Mouse (Mus musculus) midbrain, embryonic 12.5 days (tissue): ENCODE data around the gene Pusl1. TPM values are rescaled to one million over a fixed set of nuclear protein-coding genes. Genes with fewer than 3 reads are reported as not detected.

Experiments used
- ATAC-seq: fragments of 200-750 bp; cut with Nextera tagmentation; 2 replicates; pipeline ENCODE4 v1.8.0; 2017; ENCODE audit warnings: low read depth, moderate TSS enrichment, moderate library complexity; ENCODE audit not compliant: low FRiP score
- H3K27ac ChIP-seq: fragments of 300-500 bp; sonication (generic); replicated peaks from 2 replicates; pipeline ENCODE4 v1.5.1; 2016; ENCODE audit warnings: mild to moderate bottlenecking
- H3K27me3 ChIP-seq: fragments of 300-500 bp; sonication (generic); 2 replicates; pipeline ENCODE4 v1.6.1; 2016; ENCODE audit warnings: mild to moderate bottlenecking
- H3K36me3 ChIP-seq: fragments of 300-500 bp; sonication (generic); 2 replicates; pipeline ENCODE4 v1.6.1; 2016
- H3K4me1 ChIP-seq: fragments of 300-500 bp; sonication (generic); 2 replicates; pipeline ENCODE4 v1.6.1; 2016
- H3K4me2 ChIP-seq: fragments of 300-500 bp; sonication (generic); replicated peaks from 2 replicates; pipeline ENCODE4 v1.6.1; 2016; ENCODE audit warnings: mild to moderate bottlenecking, moderate library complexity
- H3K4me3 ChIP-seq: fragments of 300-500 bp; sonication (generic); 2 replicates; pipeline ENCODE4 v1.5.1; 2016; ENCODE audit warnings: mild to moderate bottlenecking
- H3K9ac ChIP-seq: fragments of 300-500 bp; sonication (generic); replicated peaks from 2 replicates; pipeline ENCODE4 v1.6.1; 2016; ENCODE audit warnings: mild to moderate bottlenecking, moderate library complexity
- H3K9me3 ChIP-seq: fragments of 300-500 bp; sonication (generic); 2 replicates; pipeline ENCODE4 v1.6.1; 2016; ENCODE audit warnings: mild to moderate bottlenecking
- WGBS: fragments of 180-500 bp; shearing (Covaris S2); methylation state at CpG from one replicate; pipeline ENCODE4 v1.1.7; 2016; 5-methylcytosine and 5-hydroxymethylcytosine counted together
- polyA plus RNA-seq: library from polyadenylated mRNA; unstranded; fragments of >200 nt; fragmentation: Nextera tagmentation; extraction: Ambion mirVana; gene quantifications from 2 replicates; pipeline ENCODE4 v1.2.1, GENCODE M21; 2016

Pusl1 gene
- polyA plus RNA-seq, 1 experiment from 2014 or later, result 51.9 TPM

DNA sequence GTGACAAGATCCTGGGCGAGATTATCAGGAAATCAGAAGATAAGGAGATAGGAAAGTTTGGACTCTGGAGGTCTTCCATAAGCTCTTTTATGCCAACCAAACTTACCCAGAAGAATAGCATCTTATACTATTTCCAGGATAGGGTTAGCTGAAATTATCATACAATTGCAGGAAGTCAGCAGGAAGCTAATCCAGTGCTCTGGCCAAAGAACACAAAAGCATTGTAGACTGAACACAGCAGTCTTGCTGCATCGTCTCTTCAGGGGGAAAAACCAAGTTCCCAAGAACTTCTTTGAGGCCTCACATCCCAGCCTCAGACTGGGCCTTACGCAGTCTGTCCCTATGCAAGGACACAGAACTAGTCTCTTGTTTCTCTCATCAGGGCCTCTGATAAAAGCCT is 8.0 kb downstream of the Pusl1 start:
- no peak for ATAC-seq
- Histone ChIP-seq H3K4me2 (no peak overlapping the region), H3K27me3 (no peaks in the 10 kb centered on the region), H3K4me3 (no peak overlapping the region), H3K36me3 (peaks cover 60% of the 10 kb centered on the region), H3K4me1 (no peaks in the 10 kb centered on the region), H3K9me3 (no peaks in the 10 kb centered on the region), H3K9ac (no peak overlapping the region), H3K27ac (no peak overlapping the region)
- WGBS, result 88% methylated on average over 3 of the region's 3 CpGs

DNA sequence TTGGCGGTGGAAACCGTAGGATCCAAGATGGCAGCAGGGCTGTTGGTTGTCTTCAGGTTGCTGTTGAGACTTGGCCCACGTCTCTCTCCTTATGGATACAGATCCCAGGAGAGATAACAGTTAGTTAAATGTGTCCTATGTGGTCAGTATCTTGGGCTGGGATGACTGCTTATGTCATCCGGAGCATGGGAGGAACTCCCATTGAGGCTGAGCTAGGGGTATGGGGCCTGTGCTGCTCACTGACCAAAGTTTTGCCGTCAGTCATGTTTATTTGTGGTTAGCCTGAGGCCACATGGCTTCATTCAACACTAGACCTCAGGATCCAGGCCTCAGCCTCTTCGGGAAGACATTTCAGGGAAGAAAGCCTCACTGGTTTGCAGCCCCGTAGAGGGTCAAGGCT is 20.2 kb downstream of the Pusl1 start:
- Histone ChIP-seq H3K9ac (no peak overlapping the region), H3K4me1 (peaks cover 28% of the 10 kb centered on the region), H3K9me3 (no peaks in the 10 kb centered on the region), H3K27me3 (no peaks in the 10 kb centered on the region), H3K4me2 (no peak overlapping the region), H3K4me3 (no peak overlapping the region), H3K27ac (no peak overlapping the region), H3K36me3 (peaks cover 48% of the 10 kb centered on the region)
- no peak for ATAC-seq
- 97% methylated on average over 7 of the region's 7 CpGs for WGBS

DNA sequence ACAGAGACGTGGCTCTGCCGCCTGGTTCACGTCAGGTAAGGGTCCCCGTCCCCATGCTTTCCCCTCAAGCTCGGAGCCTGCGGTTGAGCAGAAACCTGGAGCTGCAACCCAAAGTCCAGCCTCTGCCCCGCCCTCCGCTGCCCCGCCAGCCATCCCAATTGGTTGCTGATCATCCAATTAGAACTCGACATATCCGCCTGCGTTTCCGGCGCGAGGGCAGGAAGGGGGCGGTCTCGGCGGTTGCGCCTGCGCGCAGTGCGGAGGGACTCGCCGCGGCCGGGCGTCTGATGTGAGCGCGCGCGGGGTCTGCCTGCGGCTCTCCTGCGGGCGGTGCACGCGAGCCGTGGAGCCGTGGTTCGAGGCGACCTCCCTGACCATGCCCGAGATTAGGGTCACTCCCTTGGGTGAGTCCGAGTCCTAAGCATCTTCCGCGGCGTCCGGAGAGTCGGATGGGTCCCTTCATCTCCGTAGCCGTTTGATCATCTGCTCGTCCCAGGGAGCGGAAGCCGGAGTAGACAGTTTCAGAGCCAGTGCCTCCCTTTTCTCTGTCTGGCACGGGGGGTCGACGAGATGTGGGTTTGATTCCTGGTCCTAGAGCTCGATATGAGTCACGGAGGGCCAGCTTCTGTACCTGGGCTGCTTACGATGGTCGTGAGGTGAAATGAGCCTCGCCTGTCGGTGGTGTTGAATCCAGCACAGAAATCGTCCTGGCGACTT is 22.1 kb downstream of the Pusl1 start, which contains the start of the genes Cptp and Ints11:
Gene Cptp, minus strand, starts transcription at position 124 of the 717 bp plus-strand sequence.
Gene Ints11, plus strand, starts transcription at position 230 of the 717 bp plus-strand sequence.
- under 1% methylated on average over 63 of the region's 63 CpGs for WGBS
- peak within 1 kb of the TSS; percentile 58 for H3K27ac ChIP-seq
- peaks cover 28% of the 10 kb centered on the region for H3K4me1 ChIP-seq
- peak within 1 kb of the TSS; percentile 73 for H3K4me3 ChIP-seq
- no peaks in the 10 kb centered on the region for H3K27me3 ChIP-seq
- no peaks in the 10 kb centered on the region for H3K9me3 ChIP-seq
- H3K4me2 ChIP-seq, result peak within 1 kb of the TSS; percentile 97
- ATAC-seq, result peak; percentile 98
- H3K36me3 ChIP-seq, result peaks cover 48% of the 10 kb centered on the region
- peak within 1 kb of the TSS; percentile 82 for H3K9ac ChIP-seq

DNA sequence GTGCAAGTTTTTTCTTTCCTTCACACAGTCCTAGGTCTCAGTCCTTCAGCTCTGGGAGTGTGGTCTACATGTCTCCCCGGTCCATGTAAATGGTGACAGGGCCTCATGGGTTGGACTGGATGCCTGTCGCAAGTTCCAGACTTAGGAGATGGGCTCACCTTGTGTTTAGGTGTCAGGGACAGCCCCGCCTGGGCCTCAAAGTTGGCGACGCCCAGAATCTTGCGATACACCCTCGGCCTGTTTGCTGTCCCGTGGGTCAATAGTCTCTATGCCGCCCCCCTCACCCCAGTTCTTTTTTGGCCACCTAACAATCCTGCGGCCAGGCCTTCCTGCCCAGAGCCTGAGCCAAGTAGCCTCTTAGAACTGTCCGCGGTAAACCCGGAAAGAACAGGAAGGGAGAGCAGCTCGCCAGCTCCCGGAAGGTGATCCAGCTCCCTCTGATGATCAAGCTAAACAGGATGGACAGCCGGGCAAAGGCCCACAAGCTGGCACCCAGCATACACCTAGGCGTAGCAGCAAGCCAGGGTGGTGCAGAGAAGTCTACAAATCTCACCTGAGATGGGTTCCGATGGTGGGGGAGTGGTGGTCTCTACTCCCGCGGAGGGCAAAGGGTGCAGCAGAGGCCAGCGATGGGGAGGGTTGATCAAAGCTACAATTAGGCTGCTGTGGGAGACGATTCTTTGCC is 22.8 kb downstream of the Pusl1 start:
- 12% methylated on average over 22 of the region's 22 CpGs for WGBS
- Histone ChIP-seq H3K9me3 (no peaks in the 10 kb centered on the region), H3K36me3 (peaks cover 41% of the 10 kb centered on the region), H3K9ac (peak overlapping the region; percentile 82), H3K27ac (no peak overlapping the region), H3K27me3 (no peaks in the 10 kb centered on the region), H3K4me3 (peak overlapping the region; percentile 73), H3K4me2 (peak overlapping the region; percentile 97), H3K4me1 (peaks cover 28% of the 10 kb centered on the region)
- peak; percentile 64 for ATAC-seq

DNA sequence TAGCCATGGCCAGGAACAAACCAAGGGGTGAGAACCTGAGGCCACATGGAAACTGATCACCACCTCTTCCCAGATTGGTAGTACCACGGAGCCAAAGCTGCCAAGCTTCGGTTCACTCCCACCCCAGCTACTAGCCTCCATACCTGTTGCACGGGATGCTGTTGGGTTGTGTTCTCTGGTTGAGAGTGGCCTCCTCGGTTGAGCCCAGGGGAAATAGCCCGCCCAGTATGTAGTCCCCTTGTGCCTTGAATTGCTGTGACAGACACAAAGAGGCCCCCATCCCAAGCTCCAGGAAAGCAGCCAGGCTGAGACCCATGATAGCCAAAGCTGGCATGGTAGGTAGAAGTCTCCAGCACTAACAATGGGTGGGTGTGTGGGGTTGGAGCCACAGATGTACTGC is 28.6 kb downstream of the Pusl1 start, which contains the start of gene Tas1r3:
Gene Tas1r3, minus strand, starts transcription at position 362 of the 400 bp plus-strand sequence.
- 81% methylated on average over 5 of the region's 5 CpGs for WGBS
- no peak within 1 kb of the TSS for H3K27ac ChIP-seq
- H3K4me1 ChIP-seq, result peaks cover under 1% of the 10 kb centered on the region; the same call in 1 of the 2 replicates
- no peaks in the 10 kb centered on the region for H3K9me3 ChIP-seq
- H3K9ac ChIP-seq, result no peak within 1 kb of the TSS
- no peak for ATAC-seq
- no peak within 1 kb of the TSS for H3K4me3 ChIP-seq
- peaks cover 66% of the 10 kb centered on the region for H3K36me3 ChIP-seq
- no peaks in the 10 kb centered on the region for H3K27me3 ChIP-seq
- no peak within 1 kb of the TSS for H3K4me2 ChIP-seq

GRCm38 (mm10) chr4:155861787-155862186 is 29.8 kb downstream of the Pusl1 start:
- H3K4me2 ChIP-seq, result no peak overlapping the region
- H3K9me3 ChIP-seq, result no peaks in the 10 kb centered on the region
- H3K27ac ChIP-seq, result no peak overlapping the region
- no peak overlapping the region for H3K9ac ChIP-seq
- no peaks in the 10 kb centered on the region for H3K27me3 ChIP-seq
- 90% methylated on average over 7 of the region's 7 CpGs for WGBS
- H3K4me1 ChIP-seq, result no peaks in the 10 kb centered on the region
- H3K4me3 ChIP-seq, result no peak overlapping the region
- ATAC-seq, result no peak
- H3K36me3 ChIP-seq, result peaks cover 76% of the 10 kb centered on the region

- no peak overlapping the region for H3K4me2 ChIP-seq
- H3K4me1 ChIP-seq, result no peaks in the 10 kb centered on the region
- H3K27ac ChIP-seq, result no peak overlapping the region
- WGBS, result 30% methylated on average over 13 of the region's 13 CpGs
- no peak overlapping the region for H3K9ac ChIP-seq
- no peak for ATAC-seq
- H3K4me3 ChIP-seq, result no peak overlapping the region
- H3K36me3 ChIP-seq, result peaks cover 82% of the 10 kb centered on the region
- no peaks in the 10 kb centered on the region for H3K27me3 ChIP-seq
- no peaks in the 10 kb centered on the region for H3K9me3 ChIP-seq
These were observed 32.3 kb downstream of the Pusl1 start for GRCm38 (mm10) chr4:155859318-155859717.

- Histone ChIP-seq H3K27ac (no peak overlapping the region), H3K27me3 (no peaks in the 10 kb centered on the region), H3K9ac (no peak overlapping the region), H3K4me1 (no peaks in the 10 kb centered on the region), H3K4me2 (no peak overlapping the region), H3K4me3 (no peak overlapping the region), H3K9me3 (no peaks in the 10 kb centered on the region), H3K36me3 (peaks cover 94% of the 10 kb centered on the region)
- 90% methylated on average over 3 of the region's 3 CpGs for WGBS
- ATAC-seq, result no peak
These were observed 34.7 kb downstream of the Pusl1 start for GRCm38 (mm10) chr4:155856881-155857280.

- H3K4me3 ChIP-seq, result no peak overlapping the region
- no peak for ATAC-seq
- no peak overlapping the region for H3K27ac ChIP-seq
- H3K9ac ChIP-seq, result no peak overlapping the region
- WGBS, result 92% methylated on average over 12 of the region's 12 CpGs
- peaks cover 86% of the 10 kb centered on the region for H3K36me3 ChIP-seq
- H3K9me3 ChIP-seq, result no peaks in the 10 kb centered on the region
- no peaks in the 10 kb centered on the region for H3K27me3 ChIP-seq
- no peak overlapping the region for H3K4me2 ChIP-seq
- H3K4me1 ChIP-seq, result no peaks in the 10 kb centered on the region
These were observed 35.5 kb downstream of the Pusl1 start for GRCm38 (mm10) chr4:155856071-155856470.

DNA sequence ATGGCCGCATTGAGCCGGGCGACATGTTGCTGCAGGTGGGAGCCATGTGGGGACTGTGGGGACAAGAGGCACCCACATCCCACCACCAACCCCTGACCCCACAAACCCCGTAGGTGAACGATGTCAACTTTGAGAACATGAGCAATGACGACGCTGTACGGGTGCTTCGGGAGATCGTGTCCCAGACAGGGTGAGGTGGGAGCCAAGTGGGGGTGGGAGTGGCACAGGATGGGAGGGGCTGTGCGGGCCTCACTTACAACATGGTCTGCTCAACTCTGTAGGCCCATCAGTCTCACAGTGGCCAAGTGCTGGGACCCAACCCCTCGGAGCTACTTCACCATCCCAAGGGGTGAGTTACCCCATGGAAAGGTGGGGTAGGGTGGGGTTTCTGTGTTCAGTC is 36.6 kb downstream of the Pusl1 start:
- no peak overlapping the region for H3K27ac ChIP-seq
- no peak overlapping the region for H3K9ac ChIP-seq
- H3K36me3 ChIP-seq, result peaks cover 76% of the 10 kb centered on the region
- H3K27me3 ChIP-seq, result no peaks in the 10 kb centered on the region
- no peak for ATAC-seq
- H3K9me3 ChIP-seq, result no peaks in the 10 kb centered on the region
- H3K4me2 ChIP-seq, result no peak overlapping the region
- H3K4me3 ChIP-seq, result no peak overlapping the region
- H3K4me1 ChIP-seq, result no peaks in the 10 kb centered on the region; the same call in 1 of the 2 replicates
- WGBS, result 89% methylated on average over 12 of the region's 12 CpGs

DNA sequence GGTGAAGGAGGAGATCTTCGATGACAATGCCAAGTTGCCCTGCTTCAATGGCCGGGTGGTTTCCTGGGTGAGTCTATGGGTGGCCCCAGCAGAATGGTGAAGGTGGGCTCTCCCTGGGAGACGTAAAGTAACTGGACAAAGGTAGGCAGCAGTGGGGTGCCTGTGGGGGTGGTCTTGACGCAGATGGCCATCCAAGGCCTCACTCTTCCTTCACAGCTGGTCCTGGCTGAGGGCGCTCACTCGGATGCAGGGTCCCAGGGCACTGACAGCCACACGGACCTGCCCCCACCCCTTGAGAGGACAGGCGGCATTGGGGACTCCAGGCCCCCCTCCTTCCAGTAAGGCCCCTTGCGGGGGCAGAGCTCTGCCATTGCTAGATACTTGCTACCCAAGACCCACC is 38.2 kb downstream of the Pusl1 start:
- Histone ChIP-seq H3K4me3 (no peak overlapping the region), H3K9me3 (no peaks in the 10 kb centered on the region), H3K4me1 (peaks cover 16% of the 10 kb centered on the region), H3K27ac (no peak overlapping the region), H3K9ac (no peak overlapping the region), H3K27me3 (no peaks in the 10 kb centered on the region), H3K4me2 (no peak overlapping the region), H3K36me3 (peaks cover 61% of the 10 kb centered on the region)
- 95% methylated on average over 9 of the region's 9 CpGs for WGBS
- no peak for ATAC-seq

GRCm38 (mm10) chr4:155851951-155852411 is 39.6 kb downstream of the Pusl1 start:
- no peaks in the 10 kb centered on the region for H3K9me3 ChIP-seq
- H3K27ac ChIP-seq, result no peak overlapping the region
- no peak overlapping the region for H3K9ac ChIP-seq
- H3K4me2 ChIP-seq, result no peak overlapping the region
- no peak for ATAC-seq
- peaks cover 46% of the 10 kb centered on the region for H3K36me3 ChIP-seq
- peaks cover 23% of the 10 kb centered on the region for H3K4me1 ChIP-seq
- no peak overlapping the region for H3K4me3 ChIP-seq
- 86% methylated on average over 2 of the region's 2 CpGs for WGBS
- H3K27me3 ChIP-seq, result no peaks in the 10 kb centered on the region
